Mouse (Mus musculus) left cerebral cortex, adult 11 months (tissue): ENCODE data around the gene Vmn2r73.
"Not testable (repeated sequence)": the region's sequence is repeated elsewhere in the genome, so short reads cannot be mapped to it uniquely, and the experiment has no call there.

ENCODE experiments used
- DNase-seq: peaks from one replicate; pipeline ENCODE4 v3.0.0; 2022; ENCODE audit warnings: low spot score

Gene Vmn2r73

GRCm38 (mm10) chr7:85876166-85876565, at the start of gene Vmn2r73:
TSS of gene Vmn2r73 (minus strand) at chr7:85876266.
- DNase-seq = no peak

- DNase-seq = no peak
These were observed 35.7 kb downstream of the Vmn2r73 start for GRCm38 (mm10) chr7:85840090-85840948.

- DNase-seq = not testable (repeated sequence)
These were observed 58.0 kb downstream of the Vmn2r73 start for GRCm38 (mm10) chr7:85818092-85818491.
